Mouse (Mus musculus) midbrain, embryonic 14.5 days (tissue): Measurements from ENCODE around the gene Nop53. TPM values are rescaled to one million over a fixed set of nuclear protein-coding genes. Genes with fewer than 3 reads are reported as not detected.

ENCODE experiments used
- ATAC-seq: fragments of 200-750 bp; cut with Nextera tagmentation; 2 replicates; pipeline ENCODE4 v1.8.0; 2017; ENCODE audit warnings: moderate number of reproducible peaks, moderate library complexity; ENCODE audit not compliant: low FRiP score, low TSS enrichment
- DNase-seq: peaks from one replicate; pipeline ENCODE4 v3.0.0-alpha.2; 2015
- H3K27ac ChIP-seq: fragments of 300-500 bp; sonication (generic); replicated peaks from 2 replicates; pipeline ENCODE4 v1.5.1; 2014; ENCODE audit warnings: mild to moderate bottlenecking, low read depth, low read length, moderate library complexity
- H3K27me3 ChIP-seq: fragments of 300-500 bp; sonication (generic); 2 replicates; pipeline ENCODE4 v1.6.1; 2014; ENCODE audit warnings: low read length, control low read depth, mixed read lengths; ENCODE audit not compliant: control insufficient read depth, insufficient read depth
- H3K36me3 ChIP-seq: fragments of 300-500 bp; sonication (generic); 2 replicates; pipeline ENCODE4 v1.6.1; 2014; ENCODE audit warnings: low read length, control low read depth; ENCODE audit not compliant: control insufficient read depth, insufficient read depth
- H3K4me1 ChIP-seq: fragments of 300-500 bp; sonication (generic); 2 replicates; pipeline ENCODE4 v1.6.1; 2014; ENCODE audit warnings: mild to moderate bottlenecking, antibody characterized with exemption, low read length, control low read depth; ENCODE audit not compliant: control insufficient read depth, insufficient read depth
- H3K4me2 ChIP-seq: fragments of 300-500 bp; sonication (generic); 2 replicates; pipeline ENCODE4 v1.6.1; 2014; ENCODE audit warnings: mild to moderate bottlenecking, low read length, moderate library complexity
- H3K4me3 ChIP-seq: fragments of 300-500 bp; sonication (generic); replicated peaks from 2 replicates; pipeline ENCODE4 v1.5.1; 2014; ENCODE audit warnings: low read depth, low read length
- H3K9ac ChIP-seq: fragments of 300-500 bp; sonication (generic); replicated peaks from 2 replicates; pipeline ENCODE4 v1.6.1; 2014; ENCODE audit warnings: mild to moderate bottlenecking, low read length, moderate library complexity
- H3K9me3 ChIP-seq: fragments of 300-500 bp; sonication (generic); 2 replicates; pipeline ENCODE4 v1.6.1; 2016; ENCODE audit warnings: low read length, control low read depth, mixed read lengths; ENCODE audit not compliant: control insufficient read depth
- WGBS: fragments of 180-500 bp; shearing (Covaris S2); extraction: QIAGEN DNeasy Blood & Tissue Kit; methylation state at CpG from one replicate; pipeline ENCODE4 v1.1.7; 2014; 5-methylcytosine and 5-hydroxymethylcytosine counted together
- polyA plus RNA-seq: library from polyadenylated mRNA; unstranded; fragments of >200 nt; fragmentation: Nextera tagmentation; extraction: Ambion mirVana; gene quantifications from 2 replicates; pipeline ENCODE4 v1.2.1, GENCODE M21; 2014

Gene Nop53
- polyA plus RNA-seq: 135 and 136 TPM in 2 replicates

DNA sequence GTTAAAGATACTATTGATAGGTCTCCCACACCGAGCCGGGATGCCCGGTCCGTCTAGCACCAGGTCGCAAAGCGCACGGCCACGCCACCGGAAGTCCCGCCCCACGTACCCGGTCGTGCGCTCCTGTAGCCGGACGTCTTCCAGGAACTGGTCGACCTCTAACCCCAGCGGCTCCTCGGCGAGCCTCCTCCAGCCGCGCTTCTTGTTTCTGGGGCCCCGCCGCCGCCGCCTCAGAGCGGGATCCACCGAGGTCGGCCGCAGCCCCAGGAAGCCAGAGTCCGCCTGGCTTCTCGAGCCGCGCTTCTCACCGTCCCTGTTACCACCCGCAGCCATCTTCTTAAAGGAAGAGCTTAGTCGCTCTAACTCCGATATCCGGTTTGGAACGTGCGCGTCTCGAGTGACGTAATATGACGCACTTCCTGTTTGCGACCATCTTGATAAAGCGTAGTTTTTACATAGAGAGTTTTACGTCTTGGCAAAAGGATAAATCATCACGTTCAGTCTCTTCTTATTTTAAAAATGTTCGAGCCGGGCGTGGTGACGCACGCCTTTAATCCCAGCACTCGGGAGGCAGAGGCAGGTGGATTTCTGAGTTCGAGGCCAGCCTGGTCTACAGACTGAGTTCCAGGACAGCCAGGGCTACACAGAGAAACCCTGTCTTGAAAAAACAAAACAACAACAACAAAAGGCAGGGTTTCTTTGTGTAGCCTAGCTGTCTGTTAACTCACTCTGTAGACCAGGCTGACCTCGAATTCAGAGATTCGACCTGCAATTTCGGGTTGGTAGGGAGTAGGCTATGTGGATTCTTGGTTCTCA lies at the start of gene Nop53:
Gene Nop53 (minus strand): TSS at position 354 of the 816 bp plus-strand sequence.
- peaks cover 10% of the 10 kb centered on the region for H3K4me1 ChIP-seq
- 2% methylated on average over 59 of the region's 59 CpGs for WGBS
- ATAC-seq: peak; percentile 94
- DNase-seq: peak; percentile 99
- no peaks in the 10 kb centered on the region for H3K27me3 ChIP-seq
- peaks cover 35% of the 10 kb centered on the region for H3K36me3 ChIP-seq
- peak within 1 kb of the TSS; percentile 93 for H3K27ac ChIP-seq
- no peaks in the 10 kb centered on the region for H3K9me3 ChIP-seq
- peak within 1 kb of the TSS; percentile 69 for H3K4me3 ChIP-seq
- peak within 1 kb of the TSS; percentile 66 for H3K9ac ChIP-seq
- H3K4me2 ChIP-seq: peak within 1 kb of the TSS; percentile 84

DNA sequence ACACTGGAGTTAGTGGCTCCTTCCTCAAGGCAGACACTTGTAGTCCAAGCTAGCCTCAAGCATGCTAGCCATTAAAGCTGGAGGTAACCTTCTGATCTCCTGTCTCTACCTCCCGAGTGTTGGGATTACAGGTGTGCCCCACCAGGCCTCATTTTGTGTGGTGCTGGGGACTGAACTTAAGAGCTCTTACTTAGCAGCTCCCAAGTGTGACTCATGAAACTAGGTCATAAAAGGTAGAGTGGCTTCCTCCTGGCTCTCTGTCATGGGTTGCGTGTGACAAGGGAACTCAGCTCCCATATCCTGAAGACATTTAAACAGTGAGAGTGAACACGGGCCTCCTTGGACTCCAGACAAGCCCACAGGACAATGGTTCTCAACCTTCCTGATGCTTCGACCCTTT lies 47.9 kb upstream of the Nop53 start:
- Histone ChIP-seq H3K4me2 (no peak overlapping the region), H3K9ac (no peak overlapping the region), H3K4me1 (no peaks in the 10 kb centered on the region), H3K36me3 (peaks cover 80% of the 10 kb centered on the region), H3K27me3 (no peaks in the 10 kb centered on the region), H3K27ac (no peak overlapping the region), H3K4me3 (no peak overlapping the region), H3K9me3 (no peaks in the 10 kb centered on the region)
- ATAC-seq (no peak), DNase-seq (no peak)
- WGBS: 98% methylated on average over 4 of the region's 4 CpGs

DNA sequence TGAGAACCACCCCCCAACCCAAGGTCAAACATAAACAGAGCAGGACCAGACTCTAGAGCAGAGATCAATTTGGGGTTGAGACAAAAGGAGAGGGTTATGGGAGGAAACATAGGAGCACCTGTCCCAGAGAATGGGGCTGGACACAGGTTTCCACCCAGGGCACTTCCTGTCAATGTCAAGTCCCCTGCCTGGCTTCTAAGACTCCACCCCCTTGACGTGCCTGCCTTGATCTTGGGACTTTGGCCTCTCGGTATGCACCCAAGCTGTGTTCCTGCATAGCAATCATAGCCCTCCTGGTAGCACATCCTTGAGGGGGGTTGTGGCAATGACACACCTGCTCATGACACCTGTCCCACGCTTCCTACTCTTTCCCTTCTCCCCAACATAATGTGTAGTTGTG lies 47.3 kb upstream of the Nop53 start:
- WGBS: 89% methylated on average over 3 of the region's 3 CpGs
- no peak overlapping the region for H3K27ac ChIP-seq
- DNase-seq (no peak), ATAC-seq (no peak)
- H3K4me1 ChIP-seq: no peaks in the 10 kb centered on the region
- H3K27me3 ChIP-seq: no peaks in the 10 kb centered on the region
- peaks cover 85% of the 10 kb centered on the region for H3K36me3 ChIP-seq
- H3K4me3 ChIP-seq: no peak overlapping the region
- H3K9ac ChIP-seq: no peak overlapping the region
- no peaks in the 10 kb centered on the region for H3K9me3 ChIP-seq
- no peak overlapping the region for H3K4me2 ChIP-seq

DNA sequence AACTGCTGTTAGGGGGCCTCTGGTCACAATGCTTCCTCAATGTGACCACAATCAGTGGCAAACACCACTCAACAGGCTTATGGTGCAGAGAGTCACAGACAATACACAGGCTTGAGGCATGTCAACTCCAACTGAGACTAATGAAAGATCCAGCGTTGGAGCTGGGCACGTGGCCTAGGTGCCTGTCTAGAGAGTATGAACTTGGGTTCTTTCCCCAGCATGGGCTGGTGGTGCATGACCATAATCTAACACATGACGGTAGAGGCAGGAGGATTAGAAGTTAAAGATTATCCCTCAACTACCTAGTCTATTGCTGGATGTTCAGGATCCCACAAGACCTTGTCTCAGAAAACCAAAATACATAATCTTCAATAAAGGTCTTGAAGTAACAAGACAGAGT lies 45.9 kb upstream of the Nop53 start:
- Histone ChIP-seq H3K9me3 (no peaks in the 10 kb centered on the region), H3K9ac (no peak overlapping the region), H3K4me2 (no peak overlapping the region), H3K36me3 (peaks cover 85% of the 10 kb centered on the region), H3K4me1 (no peaks in the 10 kb centered on the region), H3K27ac (no peak overlapping the region), H3K4me3 (no peak overlapping the region), H3K27me3 (no peaks in the 10 kb centered on the region)
- ATAC-seq: no peak
- WGBS: 94% methylated on average over 3 of the region's 3 CpGs
- DNase-seq: no peak

DNA sequence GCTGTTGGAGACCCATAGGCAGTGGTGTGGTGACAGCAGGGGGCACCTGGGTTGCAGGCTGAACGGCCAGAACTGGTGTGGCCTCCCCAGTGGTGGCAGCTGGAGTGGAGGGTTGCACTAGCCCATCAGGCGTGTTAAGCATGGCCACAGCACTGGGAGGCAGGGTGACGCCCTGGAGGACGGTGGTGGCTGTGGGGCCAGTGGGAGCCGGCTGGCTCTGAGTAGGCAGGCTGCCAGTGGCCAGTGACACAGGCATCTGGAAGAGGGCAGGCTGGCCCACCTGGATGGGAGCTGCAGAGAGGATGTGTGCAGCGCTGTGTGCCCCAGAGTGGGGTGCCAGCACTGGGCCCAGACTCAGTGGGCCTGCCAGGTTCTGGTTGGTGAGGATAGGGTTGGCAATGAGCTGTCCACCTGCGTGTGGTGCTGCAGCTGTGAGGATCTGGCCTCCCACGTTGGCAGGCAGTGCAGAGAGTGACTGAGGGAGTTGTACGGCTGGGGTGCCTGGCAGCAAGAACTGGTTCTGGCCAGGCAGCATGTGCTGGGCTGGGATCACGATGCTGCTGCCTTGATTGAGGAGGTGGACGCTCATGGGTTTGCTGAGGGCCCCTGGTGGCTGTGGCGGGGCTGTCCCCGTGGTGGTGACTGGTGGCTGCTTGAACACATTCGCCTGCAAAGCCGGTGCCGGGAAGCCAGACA lies 41.9 kb upstream of the Nop53 start:
- Histone ChIP-seq H3K27ac (no peak overlapping the region), H3K4me3 (no peak overlapping the region), H3K4me2 (no peak overlapping the region), H3K4me1 (no peaks in the 10 kb centered on the region), H3K36me3 (peaks cover 65% of the 10 kb centered on the region), H3K9me3 (no peaks in the 10 kb centered on the region), H3K27me3 (no peaks in the 10 kb centered on the region), H3K9ac (no peak overlapping the region)
- ATAC-seq (no peak), DNase-seq (no peak)
- WGBS: 96% methylated on average over 16 of the region's 16 CpGs

DNA sequence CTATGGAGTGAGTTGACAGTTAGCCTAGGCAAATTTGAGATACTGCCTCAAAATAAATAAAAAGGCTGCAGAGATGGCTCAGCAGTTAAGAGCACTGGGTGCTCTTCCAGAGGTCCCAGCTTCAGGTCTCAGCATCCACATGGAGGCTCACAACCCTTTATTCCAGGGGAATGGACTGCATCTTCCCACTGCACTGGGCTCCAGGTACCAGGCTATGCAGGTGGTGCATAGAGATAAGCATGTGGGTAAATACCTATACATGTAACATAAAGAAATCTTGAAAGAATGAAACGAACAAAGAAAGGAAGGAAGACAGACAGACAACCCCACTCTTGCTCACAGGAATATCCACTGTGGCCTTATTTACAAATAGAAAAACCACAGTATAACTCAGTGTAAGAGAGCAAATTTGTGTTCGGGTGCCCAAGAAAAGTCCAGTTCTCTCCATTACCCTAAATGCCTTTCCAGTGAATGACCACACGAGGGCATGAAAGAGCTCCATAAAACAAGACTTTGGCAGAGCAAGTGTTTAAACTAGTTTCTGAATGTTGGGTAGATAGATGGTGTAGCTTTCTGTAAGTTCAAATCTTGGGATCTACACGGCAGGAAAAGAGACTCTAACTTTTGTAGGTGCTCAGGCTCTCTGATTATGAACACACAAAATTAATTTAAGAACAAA lies 37.0 kb upstream of the Nop53 start:
- no peaks in the 10 kb centered on the region for H3K9me3 ChIP-seq
- H3K27ac ChIP-seq: no peak overlapping the region
- H3K4me3 ChIP-seq: no peak overlapping the region
- no peaks in the 10 kb centered on the region for H3K27me3 ChIP-seq
- H3K9ac ChIP-seq: no peak overlapping the region
- WGBS: 47% methylated on average over 4 of the region's 4 CpGs
- ATAC-seq: no peak
- H3K36me3 ChIP-seq: peaks cover 49% of the 10 kb centered on the region
- no peak overlapping the region for H3K4me2 ChIP-seq
- peak; percentile 71 for DNase-seq
- H3K4me1 ChIP-seq: no peaks in the 10 kb centered on the region

DNA sequence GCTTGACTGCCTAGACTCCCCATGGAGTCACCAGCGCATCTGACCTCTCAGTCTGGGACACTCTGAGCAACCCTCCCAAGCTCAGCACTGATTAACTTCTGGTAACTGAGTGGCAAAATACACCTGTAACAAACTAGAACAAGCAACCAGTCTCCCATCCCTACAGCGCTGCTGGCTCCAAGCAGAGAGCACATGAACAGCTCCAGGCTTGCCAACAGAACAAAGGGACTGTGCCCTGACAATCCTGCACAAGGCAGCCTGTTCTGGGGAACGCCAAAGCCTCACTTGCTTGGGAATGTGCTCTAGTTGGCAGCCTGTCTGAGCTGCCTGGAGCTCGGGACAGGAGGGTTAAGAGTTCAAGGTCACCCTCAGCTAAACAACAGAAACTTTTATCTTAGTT lies 35.7 kb upstream of the Nop53 start:
- Histone ChIP-seq H3K9ac (no peak overlapping the region), H3K36me3 (peaks cover 48% of the 10 kb centered on the region), H3K27me3 (no peaks in the 10 kb centered on the region), H3K9me3 (no peaks in the 10 kb centered on the region), H3K4me3 (no peak overlapping the region), H3K4me1 (no peaks in the 10 kb centered on the region), H3K27ac (no peak overlapping the region), H3K4me2 (no peak overlapping the region)
- no peak for DNase-seq
- ATAC-seq: no peak
- 84% methylated on average over 4 of the region's 4 CpGs for WGBS

DNA sequence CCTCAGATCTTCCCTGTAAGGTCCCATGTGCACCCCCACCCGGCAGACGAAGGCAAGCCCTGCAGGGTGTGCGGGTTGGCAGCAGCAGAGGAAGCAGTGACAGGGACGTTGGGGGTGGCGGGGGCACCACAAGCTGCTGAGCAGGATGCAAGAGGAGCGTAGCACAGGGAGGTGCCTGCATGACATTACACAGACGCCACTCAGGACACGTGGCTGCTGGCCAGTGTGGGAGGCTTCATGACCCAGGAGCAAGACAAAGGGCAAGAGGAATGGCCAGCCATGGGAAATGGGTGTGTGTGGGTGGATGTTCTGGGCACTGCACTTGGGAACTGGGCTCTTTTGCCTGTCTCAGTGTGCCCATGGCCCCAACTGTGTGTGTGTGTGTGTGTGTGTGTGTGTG lies 34.4 kb upstream of the Nop53 start:
- Histone ChIP-seq H3K36me3 (peaks cover 50% of the 10 kb centered on the region), H3K4me3 (no peak overlapping the region), H3K27me3 (no peaks in the 10 kb centered on the region), H3K4me1 (no peaks in the 10 kb centered on the region), H3K27ac (no peak overlapping the region), H3K4me2 (no peak overlapping the region), H3K9ac (no peak overlapping the region), H3K9me3 (no peaks in the 10 kb centered on the region)
- 91% methylated on average over 8 of the region's 8 CpGs for WGBS
- ATAC-seq (no peak), DNase-seq (no peak)
